Mouse (Mus musculus): ENCODE measurements around the gene Vldlr.

Gene Vldlr

DNA sequence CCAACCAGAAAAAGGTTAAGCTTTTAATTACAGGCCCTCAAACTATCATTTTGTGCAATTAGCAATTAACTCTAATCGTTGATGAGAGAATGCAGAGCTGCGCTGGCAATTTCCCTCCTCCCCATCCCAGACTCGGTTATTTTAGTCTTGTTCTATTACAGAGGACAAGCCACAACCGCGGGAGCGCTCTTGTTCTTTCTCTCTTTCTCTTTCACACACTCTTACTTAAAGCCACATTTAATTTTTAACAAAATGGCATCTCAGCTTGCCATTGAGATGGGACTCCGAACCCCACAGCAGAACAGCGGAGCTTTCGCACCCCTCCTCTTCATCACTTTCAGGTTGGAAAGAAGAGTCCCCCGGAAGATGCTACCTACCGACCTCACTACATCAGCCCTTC, at the start of gene Vldlr:
Gene Vldlr (plus strand): TSS at position 167 of the 400 bp plus-strand sequence.
- no peak for DNase-seq (ENCODE audit: extremely low read depth, low read depth)

DNA sequence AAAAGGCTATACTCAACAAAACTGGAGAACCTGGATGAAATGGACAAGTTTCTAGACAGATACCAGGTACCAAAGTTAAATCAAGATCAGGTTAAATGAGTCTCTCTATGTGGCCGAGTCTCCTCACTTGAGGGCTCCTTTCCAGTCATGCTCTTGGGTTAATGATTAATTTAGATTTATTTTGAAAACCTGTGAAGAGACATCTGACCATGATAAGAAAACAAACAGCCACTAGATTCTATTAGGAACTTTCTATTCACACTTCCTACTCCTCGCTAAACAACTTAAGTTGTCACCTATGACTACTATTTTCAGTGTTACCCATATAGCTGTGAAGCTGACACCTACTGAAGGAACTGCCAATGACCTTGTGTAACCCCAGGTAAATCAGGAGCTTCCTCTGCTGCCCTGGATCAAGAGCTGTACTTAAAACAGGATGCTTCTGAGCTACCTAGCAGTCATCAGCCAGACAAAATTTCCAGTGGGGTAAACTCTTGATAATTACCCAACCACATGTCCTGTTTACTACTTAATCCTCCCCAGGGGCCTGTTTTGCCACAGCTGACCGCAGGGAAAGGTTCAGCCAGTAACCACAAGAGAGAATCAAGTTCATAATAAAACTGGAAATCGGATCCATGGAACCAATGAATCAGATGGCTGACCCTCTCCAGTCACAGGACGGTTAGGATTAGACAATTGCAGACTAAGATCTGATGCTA, 48.5 kb upstream of the Vldlr start:
- DNase-seq (ENCODE audit: extremely low read depth, low read depth) = no peak

DNA sequence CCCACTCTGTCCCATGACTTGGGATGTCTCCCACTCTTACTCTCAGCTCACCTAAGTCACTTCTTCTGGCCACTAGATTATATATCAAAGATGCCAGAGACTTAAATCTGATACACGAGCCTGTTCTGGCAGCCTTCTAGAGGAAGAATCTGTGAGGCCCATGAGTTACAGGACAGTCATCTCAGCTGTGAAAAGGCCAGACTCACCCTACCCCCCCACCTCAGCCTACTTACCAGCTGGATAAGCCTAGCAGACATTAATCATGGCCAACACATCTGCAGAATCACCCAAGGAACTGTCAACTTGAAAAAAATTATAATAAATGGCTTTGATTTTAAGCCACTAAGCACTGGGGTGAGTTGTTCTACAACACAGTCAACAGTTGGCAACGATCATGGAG, 42.4 kb upstream of the Vldlr start:
- no peak for DNase-seq (ENCODE audit: extremely low read depth, low read depth)

DNA sequence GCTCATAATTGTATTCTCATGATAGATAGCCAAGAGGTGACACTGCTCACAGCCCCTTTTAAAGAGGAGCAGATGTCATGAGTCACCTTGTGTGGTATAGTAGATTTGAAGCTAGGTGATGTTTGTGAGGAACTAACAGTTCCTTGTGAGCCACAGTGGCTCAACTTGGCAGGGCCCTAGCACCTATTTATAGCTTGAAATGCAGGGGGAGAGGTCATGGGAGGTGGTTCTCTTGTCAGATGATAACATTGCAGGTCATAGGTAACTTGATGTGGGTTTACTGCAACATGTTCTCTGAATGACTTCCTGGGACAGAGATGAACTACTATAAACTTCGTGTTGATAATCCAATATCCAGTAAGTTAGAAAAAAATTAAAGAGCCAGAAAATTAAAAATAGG, 40.7 kb upstream of the Vldlr start:
- DNase-seq (ENCODE audit: extremely low read depth, low read depth) = no peak

DNA sequence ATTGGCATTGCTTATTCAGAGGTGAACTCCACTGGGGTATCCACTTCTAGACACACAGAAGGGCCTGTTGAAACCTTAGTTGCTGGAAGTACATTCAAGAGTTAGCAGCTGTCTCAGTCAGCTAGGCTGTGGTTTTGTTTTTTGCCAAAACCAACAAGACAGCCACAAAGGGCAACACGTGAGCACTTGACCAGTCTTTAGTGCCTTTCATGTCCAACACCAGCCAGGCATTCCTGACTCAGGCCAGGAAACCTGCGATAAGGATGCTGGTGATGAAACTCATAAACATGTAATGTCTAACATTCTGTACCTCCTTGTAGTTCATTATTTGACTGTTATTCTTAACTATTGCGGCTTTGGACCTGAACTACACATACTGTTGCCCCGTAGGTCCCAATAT, 39.7 kb upstream of the Vldlr start:
- no peak for DNase-seq (ENCODE audit: extremely low read depth, low read depth)

DNA sequence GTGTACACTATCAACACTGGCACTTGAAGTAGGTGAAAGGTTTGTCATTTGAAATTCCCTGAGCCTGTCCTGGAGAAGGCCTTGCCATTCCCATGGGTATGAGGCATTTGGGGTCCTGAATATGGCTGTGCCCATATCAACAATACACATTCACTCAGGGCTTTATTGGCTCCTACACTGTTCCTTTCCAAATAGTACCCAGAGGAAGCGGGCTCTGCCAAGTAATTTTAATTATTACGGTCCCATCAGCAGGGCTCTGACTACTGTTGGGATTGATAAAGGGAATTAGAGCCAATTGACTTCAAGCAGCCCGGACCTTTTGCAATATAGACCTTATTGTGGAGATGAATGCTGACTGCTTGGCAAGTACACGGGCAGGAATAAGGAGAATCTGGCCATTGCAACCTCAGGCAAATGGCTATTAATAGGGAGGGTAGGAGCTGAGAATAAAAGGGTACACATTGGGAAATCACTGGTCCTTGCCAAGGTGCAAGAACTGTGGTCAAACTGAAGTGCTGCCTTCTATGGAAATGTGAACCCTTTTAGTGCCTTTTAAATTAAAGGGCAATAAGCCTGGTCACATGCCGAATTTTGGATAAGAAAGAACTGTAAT, 38.0 kb upstream of the Vldlr start:
- DNase-seq (ENCODE audit: extremely low read depth, low read depth) = no peak

DNA sequence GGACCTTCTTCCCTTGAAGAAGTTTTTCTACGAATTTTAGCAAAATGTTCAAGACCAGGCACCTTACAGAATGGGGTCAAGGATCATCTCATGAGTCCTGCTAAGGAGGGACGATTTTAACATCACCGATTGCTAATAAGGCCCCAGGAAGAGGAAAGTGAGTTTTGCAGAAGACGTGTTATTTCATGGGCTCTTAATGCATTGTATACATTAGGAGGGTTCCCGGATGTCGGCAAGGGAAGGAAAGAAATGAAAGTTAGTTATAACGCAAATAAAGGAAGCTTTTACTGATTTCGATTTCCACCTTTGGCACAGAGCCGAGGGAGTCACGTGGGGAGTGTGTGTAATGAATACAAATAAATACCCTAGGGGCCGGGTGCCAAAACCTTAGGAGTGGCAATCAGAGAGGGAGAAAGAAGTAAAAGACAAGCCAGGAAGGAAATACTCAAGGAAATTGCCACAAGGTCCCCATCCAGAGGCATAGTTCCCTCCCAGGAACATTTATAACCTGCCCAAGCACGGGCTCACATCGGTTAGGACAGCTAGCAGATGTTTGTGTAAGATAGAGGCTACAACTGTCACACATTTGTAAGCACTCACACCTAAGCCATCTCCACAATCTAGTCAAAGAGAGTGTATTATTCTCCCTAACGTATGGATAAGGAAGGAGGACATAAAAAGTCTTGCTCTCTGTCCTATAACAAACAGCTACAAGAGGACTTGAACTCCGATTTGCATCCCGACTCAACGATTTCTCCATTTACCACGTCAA, 35.7 kb upstream of the Vldlr start:
- DNase-seq (ENCODE audit: extremely low read depth, low read depth) = no peak

DNA sequence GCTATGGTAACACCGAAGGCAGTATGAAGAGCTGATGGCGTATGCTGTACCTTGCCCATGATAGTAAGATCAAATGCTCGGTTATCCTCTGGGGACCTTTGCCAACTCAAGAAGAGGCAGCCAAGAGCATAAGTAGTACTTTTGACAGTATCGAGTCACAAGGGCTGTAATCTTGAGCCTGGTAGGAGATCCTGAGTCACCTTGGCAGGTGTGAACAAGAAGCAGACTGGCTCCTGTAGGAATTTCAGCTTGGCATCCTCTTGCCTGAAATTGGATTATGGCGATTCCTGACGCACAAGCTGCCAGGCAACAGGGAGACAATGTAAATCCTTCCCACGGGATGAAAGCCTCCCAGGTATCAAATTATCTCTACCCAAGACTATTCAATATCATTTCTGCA, 32.8 kb upstream of the Vldlr start:
- DNase-seq (ENCODE audit: extremely low read depth, low read depth) = no peak

DNA sequence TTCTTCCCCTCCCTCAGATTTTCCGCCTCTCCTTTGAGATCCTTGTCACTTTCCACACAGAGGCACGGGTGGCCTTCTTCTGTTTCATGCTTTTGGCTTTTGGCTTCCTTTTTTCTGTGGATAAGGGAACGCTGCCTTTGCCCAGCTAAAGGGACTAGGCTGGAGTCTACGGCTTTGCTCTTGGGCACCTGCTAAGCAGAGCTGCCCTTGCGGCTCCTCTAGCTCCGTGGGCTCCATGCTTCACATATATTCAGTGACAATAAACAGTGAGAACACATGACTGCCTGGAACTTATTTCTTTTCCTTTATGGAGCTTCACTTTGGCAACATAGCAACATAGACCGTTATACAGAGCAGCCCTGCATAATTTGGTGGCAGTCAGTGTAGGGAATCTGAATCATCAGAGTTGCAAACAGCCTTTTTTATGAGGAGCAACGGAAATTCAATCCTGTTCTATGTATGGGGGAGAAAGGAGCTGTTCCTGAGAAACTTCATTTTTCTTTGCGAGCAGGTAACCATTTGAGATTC, 12.5 kb upstream of the Vldlr start:
- DNase-seq (ENCODE audit: extremely low read depth, low read depth) = no peak

DNA sequence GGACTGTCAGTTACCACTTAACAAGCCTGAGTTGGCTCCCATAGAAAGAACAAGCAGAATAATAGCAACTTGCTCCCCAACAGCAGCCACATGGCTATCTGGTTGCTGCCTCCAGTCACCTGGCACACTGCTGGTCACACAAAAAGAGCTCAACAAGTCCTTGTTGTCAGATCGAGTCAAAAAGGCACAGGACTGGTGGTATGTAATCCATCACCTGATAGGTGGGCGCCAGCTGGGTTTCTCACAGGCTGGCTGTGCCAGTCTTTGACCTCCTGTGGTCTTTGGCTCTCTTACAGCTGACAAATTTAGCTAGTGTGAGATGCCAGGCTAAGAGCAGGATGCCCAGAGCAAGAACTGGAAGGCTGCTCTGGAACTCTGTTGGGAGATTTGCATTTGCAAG, 5.3 kb upstream of the Vldlr start:
- no peak for DNase-seq (ENCODE audit: extremely low read depth, low read depth)

DNA sequence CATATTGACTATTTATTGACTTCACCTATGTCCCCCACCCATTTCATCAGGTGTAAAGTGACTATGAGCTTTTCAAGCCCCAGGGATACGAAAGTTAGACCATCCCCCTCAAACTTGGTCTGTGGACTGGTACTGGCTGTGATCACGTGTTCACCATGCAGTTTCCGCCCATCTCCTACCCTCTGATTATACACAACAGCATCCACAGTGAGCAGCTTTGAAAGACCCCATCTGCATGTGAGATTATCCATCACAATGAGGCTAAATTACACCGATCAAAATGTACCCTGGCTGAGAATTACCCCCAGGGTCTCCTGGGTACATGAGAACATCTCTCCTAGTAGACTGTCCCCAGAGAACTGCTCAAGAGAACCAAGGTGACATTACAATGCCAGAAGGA, 688 bp upstream of the Vldlr start:
- no peak for DNase-seq (ENCODE audit: extremely low read depth, low read depth)

DNA sequence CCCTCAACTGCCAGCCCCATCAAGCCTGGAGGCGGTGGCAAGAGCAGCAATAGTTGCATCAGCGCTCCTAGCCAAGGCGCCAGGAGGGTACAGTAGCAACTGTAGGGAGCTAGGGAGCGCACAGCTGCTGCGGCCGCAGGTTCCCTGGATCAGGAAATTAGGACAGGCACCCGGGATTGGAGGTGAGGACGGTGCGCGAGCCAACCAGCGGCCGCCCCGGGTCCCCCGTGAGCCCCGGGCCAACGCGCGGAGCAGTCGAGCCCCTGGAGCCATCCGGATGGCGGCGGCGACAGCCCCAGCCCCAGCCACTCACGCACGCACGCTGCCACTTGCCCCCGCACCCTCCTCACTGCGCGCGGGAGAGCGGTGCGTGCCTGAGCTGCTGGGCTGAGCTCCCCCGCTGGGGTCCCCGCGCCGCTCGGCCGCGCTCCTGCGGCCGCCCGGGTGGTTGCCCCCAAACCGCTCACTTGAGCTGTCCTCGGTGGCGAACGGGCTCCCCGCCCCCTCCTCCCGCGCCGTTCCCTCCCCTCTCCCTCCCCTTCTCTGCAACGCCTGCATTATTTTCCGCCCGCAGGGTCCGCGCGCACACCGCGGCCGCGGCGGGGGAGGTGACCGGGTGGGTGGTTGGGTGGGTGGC, 601 bp downstream of the Vldlr start:
- no peak for DNase-seq (ENCODE audit: extremely low read depth, low read depth)

DNA sequence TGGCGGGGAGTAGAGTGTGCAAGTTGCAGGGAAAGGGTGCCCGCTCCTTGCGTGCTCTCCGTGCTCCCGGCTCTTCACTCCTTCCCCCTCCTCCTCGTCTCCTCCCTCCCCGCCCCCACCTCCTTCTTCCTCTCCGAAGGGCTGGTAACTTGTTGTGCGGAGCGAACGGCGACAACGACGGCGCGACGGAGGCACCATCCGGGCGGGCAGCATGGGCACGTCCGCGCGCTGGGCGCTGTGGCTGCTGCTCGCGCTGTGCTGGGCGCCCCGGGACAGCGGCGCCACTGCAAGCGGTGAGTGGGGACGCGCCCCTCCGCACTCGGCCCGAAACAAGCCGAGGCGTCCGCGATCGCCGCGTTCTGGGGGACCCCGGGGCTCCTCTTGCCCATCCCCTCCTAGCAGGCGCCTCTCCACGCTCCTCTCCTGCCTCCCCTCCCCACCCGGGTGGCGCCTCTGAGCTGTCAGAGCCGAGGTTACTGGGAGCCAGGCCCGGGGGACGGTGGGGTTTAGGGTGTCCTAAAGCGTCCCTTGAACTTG, 1.2 kb downstream of the Vldlr start:
- no peak for DNase-seq (ENCODE audit: extremely low read depth, low read depth)

DNA sequence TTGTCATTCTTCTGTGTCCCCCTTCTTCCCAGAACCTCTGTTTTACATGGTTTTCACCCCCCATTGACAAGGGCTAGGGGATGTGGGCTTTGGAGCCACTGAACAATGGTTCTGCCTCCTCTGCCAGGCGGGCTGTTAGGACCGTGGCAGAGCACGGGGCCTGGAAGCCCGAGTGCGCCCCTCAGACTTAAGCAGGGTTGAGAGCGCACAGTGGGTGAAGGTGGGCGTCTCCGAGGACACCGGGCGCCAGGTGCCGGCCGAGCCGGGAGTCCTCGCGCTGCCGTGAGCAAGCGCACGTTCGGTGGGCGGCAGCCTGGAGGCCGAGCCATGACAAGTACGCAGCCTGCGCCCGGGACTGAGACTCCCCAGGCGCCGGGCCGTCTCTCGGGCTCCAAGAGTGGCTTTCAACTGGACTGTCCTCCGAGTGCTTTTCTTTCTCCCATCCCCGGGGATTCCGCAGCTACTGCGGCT, 1.7 kb downstream of the Vldlr start:
- DNase-seq (ENCODE audit: extremely low read depth, low read depth) = no peak

DNA sequence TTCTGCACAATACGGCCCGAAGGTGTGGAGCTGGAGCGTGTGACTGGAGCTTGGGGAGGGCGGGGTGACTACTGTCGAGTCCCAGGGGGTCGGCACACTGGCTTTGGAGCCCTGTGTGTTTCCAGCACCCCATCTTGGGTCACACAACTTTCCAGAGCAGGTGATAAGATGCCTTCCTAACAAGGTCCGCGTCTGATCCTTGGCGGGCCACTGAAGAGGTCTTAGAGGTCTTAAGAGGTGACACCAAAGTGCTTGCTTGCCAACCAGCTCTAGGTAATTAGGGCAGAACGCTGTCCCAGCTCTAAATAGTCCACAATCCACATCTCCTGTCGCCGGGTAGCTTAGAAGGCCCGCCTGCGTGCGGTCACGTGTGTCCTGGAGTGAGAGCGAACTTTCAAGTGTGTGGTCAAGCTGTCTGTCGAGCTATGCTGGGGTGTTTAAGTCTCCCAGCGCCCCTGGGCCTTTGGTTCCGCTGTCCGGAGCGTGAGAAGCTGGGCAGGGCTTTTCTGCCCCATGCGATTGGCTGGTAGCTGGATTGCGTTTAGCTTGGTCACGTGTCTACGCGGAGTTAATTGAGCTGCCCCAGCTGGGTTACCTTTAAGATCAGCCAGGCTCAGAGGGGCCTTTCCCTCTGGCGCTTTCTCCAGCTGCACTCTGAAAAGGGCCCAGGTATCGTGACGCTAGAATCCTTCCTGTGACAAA, 2.4 kb downstream of the Vldlr start:
- no peak for DNase-seq (ENCODE audit: extremely low read depth, low read depth)

DNA sequence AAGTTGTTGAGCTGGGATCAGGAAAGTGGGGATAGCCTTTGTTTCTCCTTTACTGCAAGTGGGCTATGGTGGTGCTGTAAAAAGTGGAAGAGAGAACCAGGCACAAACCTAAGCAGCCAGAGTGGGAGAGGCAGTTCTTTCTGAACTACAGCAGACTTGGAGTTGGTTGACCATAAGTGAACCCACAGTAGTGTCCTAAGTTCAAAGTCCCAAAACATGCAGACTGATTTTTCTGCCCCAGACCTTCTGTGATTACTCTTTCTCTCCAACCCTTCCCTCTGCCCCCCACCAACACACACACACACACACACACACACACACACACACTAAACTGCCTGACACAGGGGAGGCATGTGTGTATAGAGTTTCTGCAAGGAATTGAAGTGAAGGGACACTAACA, 3.3 kb downstream of the Vldlr start:
- DNase-seq (ENCODE audit: extremely low read depth, low read depth) = no peak

DNA sequence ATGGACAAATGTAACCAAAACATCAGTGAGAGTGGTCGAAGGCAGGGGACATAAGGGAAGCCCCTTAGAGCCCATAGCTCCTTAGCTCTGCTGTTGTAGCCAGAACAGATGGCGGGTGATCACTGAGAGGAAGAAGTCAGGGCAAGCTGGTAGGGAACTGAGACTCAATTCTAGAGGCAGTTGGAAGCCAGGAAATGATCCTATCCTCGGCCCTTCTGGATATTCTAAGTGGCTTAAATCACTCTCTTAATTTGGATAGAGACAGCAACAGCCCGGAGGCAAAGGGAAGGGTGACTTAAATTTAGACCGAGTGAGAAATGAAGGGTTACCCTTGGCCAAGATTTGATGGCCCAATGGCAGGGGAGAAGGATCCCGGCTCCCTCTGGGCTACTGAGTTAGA, 6.8 kb downstream of the Vldlr start:
- no peak for DNase-seq (ENCODE audit: extremely low read depth, low read depth)

DNA sequence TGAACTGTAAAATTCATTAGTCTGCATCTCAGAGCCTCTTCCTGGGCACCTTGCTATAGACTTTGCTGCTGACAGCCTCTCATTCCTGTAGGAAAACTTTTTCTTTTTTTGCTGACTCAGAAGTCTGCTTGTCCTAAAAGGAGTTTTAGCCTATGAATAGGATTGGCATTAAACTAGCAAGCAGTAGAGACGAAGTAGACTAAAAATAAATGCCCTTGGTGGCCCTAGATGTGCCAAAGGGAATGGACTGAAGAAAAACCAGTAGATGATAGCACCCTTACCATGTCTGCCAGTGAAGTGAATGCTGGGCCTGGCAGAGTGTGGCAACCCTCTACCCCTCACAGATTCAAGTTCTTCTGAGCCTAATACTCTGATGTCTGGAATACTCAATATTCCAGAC, 8.1 kb downstream of the Vldlr start:
- DNase-seq (ENCODE audit: extremely low read depth, low read depth) = no peak

DNA sequence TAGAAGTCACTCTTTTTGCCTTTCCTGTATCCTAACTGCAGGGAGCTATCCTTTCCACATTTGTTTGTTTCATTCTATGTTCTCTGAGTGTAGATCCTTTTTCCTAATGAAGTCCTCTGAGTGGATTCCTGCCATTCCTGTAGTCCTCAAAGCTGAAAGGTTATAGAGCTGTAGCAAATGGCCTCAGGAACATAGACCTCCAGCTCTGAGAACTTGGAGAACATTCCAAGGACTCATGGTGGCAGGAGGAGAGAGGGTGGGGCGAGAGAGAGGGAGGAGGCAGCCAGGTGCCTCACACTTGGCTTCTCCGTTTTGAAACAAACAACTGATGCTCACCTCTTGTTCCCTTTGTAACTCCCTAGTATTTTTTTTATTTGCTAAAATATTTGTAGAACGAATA, 10.3 kb downstream of the Vldlr start:
- no peak for DNase-seq (ENCODE audit: extremely low read depth, low read depth)

DNA sequence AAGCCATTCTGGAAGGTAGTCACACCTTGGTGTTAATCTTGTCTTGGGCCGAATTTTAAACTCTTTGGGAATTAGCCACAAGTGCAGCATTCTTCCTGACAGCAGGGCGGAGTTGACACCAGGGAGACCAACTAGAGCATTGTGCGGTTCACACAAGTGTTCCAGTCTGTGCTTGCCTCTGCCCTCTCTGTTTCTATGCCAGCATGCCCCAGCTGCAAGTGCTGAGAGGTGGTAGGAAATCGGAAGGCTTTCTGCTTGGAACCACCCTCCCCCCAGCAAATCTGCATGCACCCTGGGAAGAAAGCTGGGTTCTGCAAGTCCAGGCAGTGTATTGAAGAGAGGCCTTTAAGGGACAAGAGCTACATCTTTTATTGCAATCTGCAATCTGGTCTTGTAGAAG, 10.8 kb downstream of the Vldlr start:
- DNase-seq (ENCODE audit: extremely low read depth, low read depth) = no peak

DNA sequence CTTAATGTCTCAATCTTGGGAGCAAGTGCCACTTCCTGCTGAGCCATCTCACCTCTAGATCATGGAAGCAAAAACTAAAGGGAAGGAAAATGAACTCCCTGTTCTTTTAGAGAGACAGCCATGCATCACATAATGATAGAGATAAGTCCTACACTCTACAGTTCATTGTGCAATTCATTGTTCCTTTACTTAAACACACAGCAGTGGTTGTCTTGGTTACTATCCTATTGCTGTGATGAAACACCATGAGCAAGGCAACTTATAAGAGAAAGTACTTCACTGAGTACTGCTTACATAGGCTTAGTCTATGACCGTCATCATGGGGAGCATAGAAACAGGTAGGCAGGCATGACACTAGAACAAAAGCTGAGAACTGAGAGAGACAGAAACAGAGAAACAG, 12.0 kb downstream of the Vldlr start:
- DNase-seq (ENCODE audit: extremely low read depth, low read depth) = no peak
